Mouse (Mus musculus): ENCODE data around the gene Trim80. TPM values are rescaled to one million over a fixed set of nuclear protein-coding genes. Genes with fewer than 3 reads are reported as not detected.

Trim80 gene
- polyA plus RNA-seq, 1 experiment from 2014 or later: 0.19 TPM

- H3K4me1 ChIP-seq: peaks cover 22% of the 10 kb centered on the region
- peaks cover 24% of the 10 kb centered on the region for H3K36me3 ChIP-seq
- H3K9me3 ChIP-seq: no peaks in the 10 kb centered on the region; the same call in 1 of the 2 replicates
- H3K27ac ChIP-seq: peak overlapping the region; percentile 74
- 4% methylated on average over 31 of the region's 31 CpGs for WGBS
- H3K27me3 ChIP-seq (ENCODE audit: insufficient read depth, poor library complexity, severe bottlenecking): peaks cover 2% of the 10 kb centered on the region; the same call in 1 of the 2 replicates
- DNase-seq (ENCODE audit: low spot score): no peak
- peak overlapping the region; percentile 56 for H3K4me3 ChIP-seq
Observed at GRCm38 (mm10) chr11:115435596-115436337, 4.6 kb upstream of the Trim80 start.

GRCm38 (mm10) chr11:115437571-115438122 lies 2.7 kb upstream of the Trim80 start:
- no peak overlapping the region for H3K4me3 ChIP-seq
- 78% methylated on average over 5 of the region's 5 CpGs for WGBS
- no peak for DNase-seq (ENCODE audit: low spot score)
- H3K4me1 ChIP-seq: peaks cover 26% of the 10 kb centered on the region
- no peaks in the 10 kb centered on the region; the same call in 1 of the 2 replicates for H3K9me3 ChIP-seq
- H3K27ac ChIP-seq: no peak overlapping the region
- H3K27me3 ChIP-seq (ENCODE audit: insufficient read depth, poor library complexity, severe bottlenecking): peaks cover 18% of the 10 kb centered on the region
- H3K36me3 ChIP-seq: peaks cover 6% of the 10 kb centered on the region; the same call in 1 of the 2 replicates

DNA sequence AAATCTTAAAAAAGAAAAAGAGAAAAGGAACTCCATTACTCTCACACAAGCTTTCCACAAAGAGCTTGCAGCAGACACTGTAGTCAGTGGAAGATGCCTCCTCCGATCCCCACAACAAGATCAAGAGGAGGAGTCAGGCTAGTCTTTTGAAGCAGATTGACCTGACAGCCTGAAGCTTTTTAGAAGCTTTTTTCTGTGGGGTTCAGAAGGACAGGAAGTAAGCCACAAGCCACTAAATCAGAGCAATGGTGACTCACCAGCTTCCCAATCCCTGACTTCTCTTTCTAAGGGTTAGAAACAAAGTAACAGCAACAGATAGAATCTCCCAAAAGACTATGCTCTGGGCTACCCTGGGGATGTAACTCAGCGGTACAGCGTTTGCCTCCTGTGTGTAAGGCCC lies 1.0 kb upstream of the Trim80 start:
- Histone ChIP-seq H3K4me3 (no peak overlapping the region), H3K27me3 (ENCODE audit: insufficient read depth, poor library complexity, severe bottlenecking) (peaks cover 18% of the 10 kb centered on the region), H3K27ac (no peak overlapping the region), H3K9me3 (no peaks in the 10 kb centered on the region; the same call in 1 of the 2 replicates), H3K4me1 (peaks cover 20% of the 10 kb centered on the region), H3K36me3 (0 out of 2 replicates have a peak, but pooled peaks cover 6% of the 10 kb centered on the region)
- no peak for DNase-seq (ENCODE audit: low spot score)
- WGBS: 77% methylated on average over 3 of the region's 3 CpGs

GRCm38 (mm10) chr11:115441417-115441816 lies 1.1 kb downstream of the Trim80 start:
- Histone ChIP-seq H3K4me1 (peaks cover 11% of the 10 kb centered on the region), H3K36me3 (0 out of 2 replicates have a peak, but pooled peaks cover 6% of the 10 kb centered on the region), H3K27ac (no peak overlapping the region), H3K9me3 (no peaks in the 10 kb centered on the region; the same call in 1 of the 2 replicates), H3K4me3 (no peak overlapping the region), H3K27me3 (ENCODE audit: insufficient read depth, poor library complexity, severe bottlenecking) (peaks cover 18% of the 10 kb centered on the region)
- WGBS: 36% methylated on average over 15 of the region's 15 CpGs
- no peak for DNase-seq (ENCODE audit: low spot score)

DNA sequence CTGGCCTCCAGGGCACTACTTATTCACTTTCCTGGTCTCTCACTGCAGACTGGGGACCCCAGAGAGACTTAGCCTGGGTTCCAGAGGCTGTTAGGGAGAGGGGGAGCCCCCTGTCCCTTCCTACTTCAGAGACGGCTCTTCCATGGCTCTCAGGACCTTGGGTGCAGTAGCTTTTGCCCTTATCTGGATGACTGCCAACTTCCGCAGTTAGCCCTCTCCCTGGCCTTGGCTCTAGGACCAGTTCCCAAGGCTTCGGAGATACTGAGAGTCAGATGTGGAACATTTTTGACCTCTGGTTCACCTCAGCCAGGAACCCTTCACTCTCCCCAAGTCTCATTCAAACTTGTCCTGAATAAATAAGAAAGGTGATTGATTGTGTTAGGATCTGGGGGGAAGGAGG lies 6.6 kb downstream of the Trim80 start:
- H3K9me3 ChIP-seq: no peaks in the 10 kb centered on the region
- H3K4me1 ChIP-seq: peaks cover 35% of the 10 kb centered on the region
- DNase-seq (ENCODE audit: low spot score): no peak
- H3K36me3 ChIP-seq: no peaks in the 10 kb centered on the region
- H3K27ac ChIP-seq: peak overlapping the region; percentile 73
- H3K27me3 ChIP-seq (ENCODE audit: insufficient read depth, poor library complexity, severe bottlenecking): peaks cover 18% of the 10 kb centered on the region; the same call in 1 of the 2 replicates
- 32% methylated on average over 3 of the region's 3 CpGs for WGBS
- peak overlapping the region; percentile 19; the same call in 1 of the 2 replicates for H3K4me3 ChIP-seq

- Histone ChIP-seq H3K9me3 (no peaks in the 10 kb centered on the region), H3K27ac (peak overlapping the region; percentile 73), H3K4me1 (peaks cover 35% of the 10 kb centered on the region), H3K36me3 (no peaks in the 10 kb centered on the region), H3K27me3 (ENCODE audit: insufficient read depth, poor library complexity, severe bottlenecking) (peaks cover 13% of the 10 kb centered on the region; the same call in 1 of the 2 replicates), H3K4me3 (no peak overlapping the region)
- no peak for DNase-seq (ENCODE audit: low spot score)
- 80% methylated on average over 11 of the region's 11 CpGs for WGBS
Observed at GRCm38 (mm10) chr11:115447321-115447885, 7.1 kb downstream of the Trim80 start.

DNA sequence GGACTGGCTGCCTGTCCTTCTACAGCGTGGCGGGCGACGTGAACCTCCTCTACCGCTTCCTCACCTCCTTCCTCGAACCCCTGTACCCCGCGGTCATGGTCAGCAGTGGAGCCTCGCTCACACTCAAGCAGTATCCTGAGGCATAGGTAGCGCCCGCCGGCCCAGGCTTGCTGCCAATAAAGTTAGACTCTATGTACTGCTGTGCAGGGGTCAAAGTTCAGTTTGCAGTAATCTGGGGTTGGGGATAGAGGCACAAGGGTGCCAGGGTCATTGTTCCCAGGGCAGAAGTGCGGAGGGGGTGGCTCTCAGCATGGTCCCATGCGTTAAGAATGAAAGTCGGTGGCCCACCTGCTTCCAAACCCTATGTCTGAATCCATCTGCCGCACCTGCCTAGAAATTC lies 7.7 kb downstream of the Trim80 start:
- Histone ChIP-seq H3K27me3 (ENCODE audit: insufficient read depth, poor library complexity, severe bottlenecking) (0 out of 2 replicates have a peak, but pooled peaks cover 13% of the 10 kb centered on the region), H3K4me3 (no peak overlapping the region), H3K27ac (peak overlapping the region; percentile 39; the same call in 1 of the 2 replicates), H3K36me3 (no peaks in the 10 kb centered on the region), H3K4me1 (peaks cover 35% of the 10 kb centered on the region), H3K9me3 (no peaks in the 10 kb centered on the region)
- 83% methylated on average over 16 of the region's 16 CpGs for WGBS
- DNase-seq (ENCODE audit: low spot score): no peak

GRCm38 (mm10) chr11:115448998-115449397 lies 8.7 kb downstream of the Trim80 start:
- Histone ChIP-seq H3K36me3 (no peaks in the 10 kb centered on the region), H3K4me1 (peaks cover 43% of the 10 kb centered on the region), H3K27ac (0 out of 2 replicates have a peak overlapping the region, but pooled peaks have one; percentile 32), H3K27me3 (ENCODE audit: insufficient read depth, poor library complexity, severe bottlenecking) (0 out of 2 replicates have a peak, but pooled peaks cover 13% of the 10 kb centered on the region), H3K9me3 (no peaks in the 10 kb centered on the region), H3K4me3 (no peak overlapping the region)
- DNase-seq (ENCODE audit: low spot score): no peak
- WGBS: 65% methylated on average over 7 of the region's 7 CpGs

- WGBS: 85% methylated on average over 7 of the region's 7 CpGs
- Histone ChIP-seq H3K36me3 (no peaks in the 10 kb centered on the region), H3K27me3 (ENCODE audit: insufficient read depth, poor library complexity, severe bottlenecking) (0 out of 2 replicates have a peak, but pooled peaks cover 13% of the 10 kb centered on the region), H3K4me1 (peaks cover 43% of the 10 kb centered on the region), H3K27ac (no peak overlapping the region), H3K9me3 (no peaks in the 10 kb centered on the region), H3K4me3 (no peak overlapping the region)
- no peak for DNase-seq (ENCODE audit: low spot score)
Observed at GRCm38 (mm10) chr11:115450176-115450575, 9.8 kb downstream of the Trim80 start.

GRCm38 (mm10) chr11:115451781-115452241 lies 11.5 kb downstream of the Trim80 start:
- Histone ChIP-seq H3K27me3 (ENCODE audit: insufficient read depth, poor library complexity, severe bottlenecking) (0 out of 2 replicates have a peak, but pooled peaks cover 13% of the 10 kb centered on the region), H3K27ac (no peak overlapping the region), H3K9me3 (no peaks in the 10 kb centered on the region), H3K4me3 (no peak overlapping the region), H3K4me1 (peaks cover 38% of the 10 kb centered on the region), H3K36me3 (no peaks in the 10 kb centered on the region)
- no peak for DNase-seq (ENCODE audit: low spot score)
- 92% methylated on average over 8 of the region's 8 CpGs for WGBS

GRCm38 (mm10) chr11:115452281-115452860 lies 12.0 kb downstream of the Trim80 start:
- no peak overlapping the region for H3K4me3 ChIP-seq
- H3K36me3 ChIP-seq: no peaks in the 10 kb centered on the region
- H3K9me3 ChIP-seq: no peaks in the 10 kb centered on the region
- no peak overlapping the region for H3K27ac ChIP-seq
- H3K4me1 ChIP-seq: peaks cover 38% of the 10 kb centered on the region
- 85% methylated on average over 7 of the region's 7 CpGs for WGBS
- DNase-seq (ENCODE audit: low spot score): no peak
- H3K27me3 ChIP-seq (ENCODE audit: insufficient read depth, poor library complexity, severe bottlenecking): 0 out of 2 replicates have a peak, but pooled peaks cover 13% of the 10 kb centered on the region

- peaks cover 40% of the 10 kb centered on the region for H3K4me1 ChIP-seq
- 65% methylated on average over 4 of the region's 4 CpGs for WGBS
- DNase-seq (ENCODE audit: low spot score): no peak
- 0 out of 2 replicates have a peak, but pooled peaks cover 7% of the 10 kb centered on the region for H3K27me3 ChIP-seq (ENCODE audit: insufficient read depth, poor library complexity, severe bottlenecking)
- no peaks in the 10 kb centered on the region for H3K36me3 ChIP-seq
- no peak overlapping the region for H3K27ac ChIP-seq
- no peak overlapping the region for H3K4me3 ChIP-seq
- no peaks in the 10 kb centered on the region for H3K9me3 ChIP-seq
Observed at GRCm38 (mm10) chr11:115453306-115453705, 13.0 kb downstream of the Trim80 start.
